Mouse (Mus musculus) cerebellum, adult 2 months (tissue): Measurements from ENCODE around the gene Gpr183.

Experiments
- CTCF ChIP-seq: fragments of 200-500 bp; IDR thresholded peaks from 2 replicates; pipeline ENCODE4 v1.5.1; 2011; ENCODE audit warnings: low read depth, mild to moderate bottlenecking, control low read depth, low read length, moderate library complexity, borderline replicate concordance; ENCODE audit not compliant: insufficient read depth
- POLR2A ChIP-seq: fragments of 200-500 bp; IDR thresholded peaks from 2 replicates; pipeline ENCODE4 v1.6.1; 2011; ENCODE audit warnings: low read length, control low read depth, borderline replicate concordance; ENCODE audit not compliant: insufficient read depth

- TF ChIP-seq CTCF (no peak), POLR2A (no peak)
Observed at GRCm38 (mm10) chr14:121930731-121931383, 34.1 kb downstream of the Gpr183 start.
